Mouse (Mus musculus): Measurements from ENCODE around the gene Maf. TPM values are rescaled to one million over a fixed set of nuclear protein-coding genes. Genes with fewer than 3 reads are reported as not detected.

Gene Maf
- polyA plus RNA-seq, 1 experiment from 2014 or later = 4.9 TPM

DNA sequence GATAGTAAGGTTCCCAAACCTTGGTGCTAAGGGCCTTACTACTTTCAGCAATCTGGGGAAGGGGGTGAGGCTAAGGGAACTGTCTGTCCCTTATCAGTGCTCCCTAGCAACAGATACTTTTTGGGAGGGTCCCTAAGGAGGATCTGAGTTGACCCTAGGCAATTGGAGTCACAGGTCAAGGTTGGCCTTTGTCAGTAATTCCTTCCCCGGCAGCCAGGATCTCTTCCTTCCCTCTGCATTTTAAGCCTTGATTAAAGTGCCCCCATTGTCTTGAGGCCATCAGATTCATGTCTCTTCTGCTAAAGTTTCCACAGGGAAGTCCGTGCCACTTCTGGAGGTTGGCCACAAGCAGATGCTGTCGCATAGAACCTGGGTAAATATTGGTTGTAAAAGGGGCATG lies 10.2 kb downstream of the Maf start:
- H3K27me3 ChIP-seq (replicated peaks; ENCODE audit: control insufficient read depth, insufficient read depth, low read length) = no peaks in the 10 kb centered on the region
- H3K4me1 ChIP-seq (replicated peaks; ENCODE audit: control insufficient read depth, insufficient read depth, low read length) = 0 out of 2 replicates have a peak, but pooled peaks cover 2% of the 10 kb centered on the region
- no peak for DNase-seq (ENCODE audit: low spot score)
- H3K27ac ChIP-seq (ENCODE audit: low read depth, low read length) = no peak overlapping the region
- ATAC-seq (replicated peaks; ENCODE audit: low FRiP score) = no peak
- no peaks in the 10 kb centered on the region for H3K36me3 ChIP-seq (ENCODE audit: control insufficient read depth, insufficient read depth, low read length)
- H3K9me3 ChIP-seq (ENCODE audit: control insufficient read depth, low read length) = no peaks in the 10 kb centered on the region
- 53% methylated on average over 3 of the region's 3 CpGs for WGBS
- no peak overlapping the region for H3K4me3 ChIP-seq (ENCODE audit: low read depth, low read length)
- no peak overlapping the region for H3K9ac ChIP-seq (ENCODE audit: low read depth, low read length)
- H3K4me2 ChIP-seq = no peak overlapping the region

DNA sequence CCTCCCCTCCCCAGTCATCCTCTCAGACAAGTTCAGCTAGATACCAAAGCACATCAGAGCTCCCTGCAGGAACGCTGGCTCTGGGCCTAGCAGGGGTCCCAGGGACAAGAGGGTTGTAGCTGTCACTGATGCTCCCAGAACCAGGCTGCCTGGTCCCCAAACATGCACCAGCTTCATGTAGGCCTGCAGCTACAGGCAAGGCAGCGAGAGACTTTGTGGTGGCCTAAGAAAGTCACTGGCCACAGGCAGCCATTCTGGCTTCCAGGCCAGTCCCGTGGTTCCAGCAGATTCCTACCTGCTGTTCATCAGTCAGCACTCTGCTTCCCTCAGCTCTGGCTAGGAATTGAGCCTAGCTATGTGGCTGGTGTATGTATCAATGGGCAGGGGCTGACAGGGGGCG lies 10.9 kb downstream of the Maf start:
- DNase-seq (ENCODE audit: low spot score) (no peak), ATAC-seq (replicated peaks; ENCODE audit: low FRiP score) (no peak)
- 77% methylated on average over 4 of the region's 4 CpGs for WGBS

DNA sequence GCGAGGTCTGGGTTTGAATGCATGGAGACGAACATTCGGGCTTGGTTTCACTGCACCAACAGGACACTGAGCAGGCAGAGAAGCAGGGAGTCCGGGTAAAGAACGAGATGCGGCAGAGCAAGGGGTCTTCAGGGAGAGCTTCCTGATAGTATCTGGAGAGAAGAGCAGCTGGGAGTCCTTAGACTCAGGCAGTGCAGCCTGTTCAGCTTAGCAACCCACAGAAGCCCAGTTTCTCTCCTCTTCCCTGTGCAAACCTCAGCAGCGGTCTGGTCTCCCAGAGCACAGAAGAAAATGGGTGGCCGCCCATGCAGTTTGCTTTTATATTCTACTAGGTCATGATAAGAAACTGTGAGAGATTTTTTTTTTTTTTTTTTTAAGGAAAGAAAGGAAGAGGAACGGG lies 20.2 kb downstream of the Maf start:
- DNase-seq (ENCODE audit: low spot score) (no peak), ATAC-seq (replicated peaks; ENCODE audit: low FRiP score) (no peak)
- H3K27ac ChIP-seq (ENCODE audit: low read depth, low read length) = no peak overlapping the region
- no peaks in the 10 kb centered on the region for H3K27me3 ChIP-seq (replicated peaks; ENCODE audit: control insufficient read depth, insufficient read depth, low read length)
- H3K36me3 ChIP-seq (ENCODE audit: control insufficient read depth, insufficient read depth, low read length) = no peaks in the 10 kb centered on the region
- H3K9me3 ChIP-seq (ENCODE audit: control insufficient read depth, low read length) = no peaks in the 10 kb centered on the region
- no peak overlapping the region for H3K4me3 ChIP-seq (ENCODE audit: low read depth, low read length)
- no peaks in the 10 kb centered on the region for H3K4me1 ChIP-seq (replicated peaks; ENCODE audit: control insufficient read depth, insufficient read depth, low read length)
- WGBS = 74% methylated on average over 9 of the region's 9 CpGs
- H3K4me2 ChIP-seq = no peak overlapping the region
- H3K9ac ChIP-seq (ENCODE audit: low read depth, low read length) = no peak overlapping the region

More for the DNA sequence above, 10.9 kb downstream of the Maf start:
- Histone ChIP-seq H3K27ac (ENCODE audit: low read depth, low read length) (no peak overlapping the region), H3K36me3 (ENCODE audit: control insufficient read depth, insufficient read depth, low read length) (no peaks in the 10 kb centered on the region), H3K4me3 (ENCODE audit: low read depth, low read length) (no peak overlapping the region), H3K27me3 (replicated peaks; ENCODE audit: control insufficient read depth, insufficient read depth, low read length) (no peaks in the 10 kb centered on the region), H3K4me2 (no peak overlapping the region), H3K9ac (ENCODE audit: low read depth, low read length) (no peak overlapping the region), H3K9me3 (ENCODE audit: control insufficient read depth, low read length) (no peaks in the 10 kb centered on the region), H3K4me1 (replicated peaks; ENCODE audit: control insufficient read depth, insufficient read depth, low read length) (0 out of 2 replicates have a peak, but pooled peaks cover 2% of the 10 kb centered on the region)

DNA sequence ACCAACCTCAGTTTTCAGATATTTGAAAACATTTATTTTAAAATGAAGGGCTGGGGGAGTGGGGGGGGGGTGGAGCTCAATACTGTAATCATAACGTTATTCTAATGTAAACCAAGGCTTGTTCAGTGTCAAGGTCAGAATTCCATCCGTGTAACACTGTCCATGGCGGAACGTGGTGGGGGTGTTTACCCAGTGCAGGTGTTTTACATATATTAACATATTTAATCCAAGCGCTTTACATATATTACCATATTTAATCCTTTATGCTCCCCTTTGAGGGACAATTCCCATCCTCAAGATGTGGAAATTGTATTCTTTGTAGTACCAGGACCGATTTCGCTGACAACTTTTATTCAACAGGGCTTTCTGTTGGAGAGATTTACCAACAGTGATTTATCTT lies 24.3 kb downstream of the Maf start:
- H3K9me3 ChIP-seq (ENCODE audit: control insufficient read depth, low read length) = no peaks in the 10 kb centered on the region
- H3K27me3 ChIP-seq (replicated peaks; ENCODE audit: control insufficient read depth, insufficient read depth, low read length) = no peaks in the 10 kb centered on the region
- no peaks in the 10 kb centered on the region for H3K36me3 ChIP-seq (ENCODE audit: control insufficient read depth, insufficient read depth, low read length)
- H3K4me2 ChIP-seq = no peak overlapping the region
- no peak for ATAC-seq (replicated peaks; ENCODE audit: low FRiP score)
- WGBS = 67% methylated on average over 7 of the region's 7 CpGs
- H3K4me1 ChIP-seq (replicated peaks; ENCODE audit: control insufficient read depth, insufficient read depth, low read length) = no peaks in the 10 kb centered on the region
- no peak overlapping the region for H3K9ac ChIP-seq (ENCODE audit: low read depth, low read length)
- H3K4me3 ChIP-seq (ENCODE audit: low read depth, low read length) = no peak overlapping the region
- no peak overlapping the region for H3K27ac ChIP-seq (ENCODE audit: low read depth, low read length)
- DNase-seq (ENCODE audit: low spot score) = no peak

DNA sequence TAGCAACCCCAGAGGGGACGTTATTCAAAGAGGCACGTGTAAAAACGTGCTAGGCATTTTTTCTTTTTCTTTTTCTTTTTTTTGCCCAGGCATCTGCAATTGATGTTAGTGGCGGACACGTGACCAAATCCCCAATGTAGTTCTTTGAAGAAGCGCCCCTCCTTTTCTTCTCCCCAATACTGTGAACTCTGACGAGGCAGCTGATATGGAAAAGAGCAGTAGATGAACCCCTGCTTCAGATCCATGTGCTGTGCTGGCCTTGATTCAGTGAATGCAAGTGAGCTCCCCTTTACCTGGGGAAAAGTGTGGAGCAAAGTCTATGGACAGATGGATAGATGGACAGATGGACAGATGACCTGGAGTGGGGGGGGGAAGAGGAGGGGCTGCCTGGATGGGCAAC lies 28.1 kb downstream of the Maf start:
- Histone ChIP-seq H3K36me3 (ENCODE audit: control insufficient read depth, insufficient read depth, low read length) (no peaks in the 10 kb centered on the region), H3K27me3 (replicated peaks; ENCODE audit: control insufficient read depth, insufficient read depth, low read length) (no peaks in the 10 kb centered on the region), H3K4me2 (no peak overlapping the region), H3K4me3 (ENCODE audit: low read depth, low read length) (no peak overlapping the region), H3K4me1 (replicated peaks; ENCODE audit: control insufficient read depth, insufficient read depth, low read length) (no peaks in the 10 kb centered on the region), H3K9ac (ENCODE audit: low read depth, low read length) (no peak overlapping the region), H3K27ac (ENCODE audit: low read depth, low read length) (no peak overlapping the region), H3K9me3 (ENCODE audit: control insufficient read depth, low read length) (no peaks in the 10 kb centered on the region)
- 70% methylated on average over 7 of the region's 7 CpGs for WGBS
- DNase-seq (ENCODE audit: low spot score) (no peak), ATAC-seq (replicated peaks; ENCODE audit: low FRiP score) (no peak)

DNA sequence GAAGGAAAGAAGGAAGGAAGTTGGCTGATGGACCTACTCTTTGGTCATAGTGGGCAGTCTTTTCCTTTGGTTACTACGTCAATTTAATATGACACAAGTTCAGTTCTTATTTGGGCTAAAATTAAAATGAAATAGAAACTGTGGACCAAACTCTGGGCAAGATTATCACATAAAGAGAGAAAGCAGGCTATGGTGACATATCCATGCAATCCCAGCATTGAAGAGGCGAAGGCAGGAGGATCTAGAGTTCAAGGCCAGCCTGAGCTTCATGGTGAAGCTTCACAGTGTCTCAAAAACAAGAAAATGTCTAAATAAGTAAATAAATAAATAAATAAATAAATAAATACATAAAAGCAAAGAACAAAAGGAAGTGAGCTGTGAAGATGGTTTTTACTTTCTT lies 42.7 kb downstream of the Maf start:
- ATAC-seq (replicated peaks; ENCODE audit: low FRiP score) (no peak), DNase-seq (ENCODE audit: low spot score) (no peak)
- Histone ChIP-seq H3K36me3 (ENCODE audit: control insufficient read depth, insufficient read depth, low read length) (no peaks in the 10 kb centered on the region), H3K4me1 (replicated peaks; ENCODE audit: control insufficient read depth, insufficient read depth, low read length) (no peaks in the 10 kb centered on the region), H3K27ac (ENCODE audit: low read depth, low read length) (no peak overlapping the region), H3K9ac (ENCODE audit: low read depth, low read length) (no peak overlapping the region), H3K27me3 (replicated peaks; ENCODE audit: control insufficient read depth, insufficient read depth, low read length) (no peaks in the 10 kb centered on the region), H3K9me3 (ENCODE audit: control insufficient read depth, low read length) (no peaks in the 10 kb centered on the region), H3K4me3 (ENCODE audit: low read depth, low read length) (no peak overlapping the region), H3K4me2 (no peak overlapping the region)
- 77% methylated on average over 2 of the region's 2 CpGs for WGBS

DNA sequence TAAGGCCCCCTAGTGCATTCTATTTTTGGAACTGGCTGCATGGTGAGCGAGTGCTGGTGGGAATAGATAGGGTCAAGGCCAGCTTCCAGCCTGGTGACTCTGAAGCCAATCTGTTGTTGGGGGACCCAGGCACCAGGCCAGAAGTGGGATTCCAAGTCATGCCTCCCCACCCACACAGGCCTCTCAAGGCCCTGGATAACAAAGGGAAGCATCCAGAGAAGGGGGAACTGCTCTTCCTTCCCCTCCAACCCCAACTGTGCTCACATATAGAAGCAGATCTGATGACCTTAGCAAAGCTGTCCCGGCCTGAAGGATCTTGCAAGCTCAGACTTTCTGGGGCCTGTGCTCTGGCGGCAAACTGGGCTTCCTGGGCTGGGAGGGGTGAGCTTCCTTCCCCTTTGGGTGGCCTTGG lies 57.5 kb downstream of the Maf start:
- DNase-seq (ENCODE audit: low spot score) (no peak), ATAC-seq (replicated peaks; ENCODE audit: low FRiP score) (peak; percentile 49)
- H3K9ac ChIP-seq (ENCODE audit: low read depth, low read length) = no peak overlapping the region
- no peaks in the 10 kb centered on the region for H3K4me1 ChIP-seq (replicated peaks; ENCODE audit: control insufficient read depth, insufficient read depth, low read length)
- no peak overlapping the region for H3K27ac ChIP-seq (ENCODE audit: low read depth, low read length)
- 42% methylated on average over 3 of the region's 3 CpGs for WGBS
- no peaks in the 10 kb centered on the region for H3K36me3 ChIP-seq (ENCODE audit: control insufficient read depth, insufficient read depth, low read length)
- no peaks in the 10 kb centered on the region for H3K27me3 ChIP-seq (replicated peaks; ENCODE audit: control insufficient read depth, insufficient read depth, low read length)
- H3K9me3 ChIP-seq (ENCODE audit: control insufficient read depth, low read length) = no peaks in the 10 kb centered on the region
- no peak overlapping the region for H3K4me2 ChIP-seq
- H3K4me3 ChIP-seq (ENCODE audit: low read depth, low read length) = no peak overlapping the region

DNA sequence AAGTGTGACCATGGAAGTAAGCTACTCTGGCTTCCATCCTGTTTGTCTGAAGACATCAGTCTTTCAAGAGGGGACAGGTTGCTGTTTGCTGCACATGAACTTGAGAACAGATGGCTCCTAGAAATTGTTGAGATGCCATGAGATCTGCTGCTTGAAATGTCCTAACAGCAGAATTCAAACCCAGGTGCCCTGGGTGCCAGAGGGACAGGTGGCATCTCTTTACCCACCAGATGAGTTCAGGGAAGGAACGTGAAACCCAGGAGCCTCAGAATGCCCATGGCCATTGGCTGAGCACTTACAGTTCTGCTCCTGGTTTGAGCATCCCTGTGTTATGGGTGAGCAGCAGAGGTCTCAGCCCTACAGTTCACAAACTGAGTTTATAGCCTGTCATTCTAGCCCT lies 62.5 kb downstream of the Maf start:
- no peak overlapping the region for H3K4me3 ChIP-seq (ENCODE audit: low read depth, low read length)
- WGBS = 94% methylated on average over 1 of the region's 1 CpGs
- no peak for ATAC-seq (replicated peaks; ENCODE audit: low FRiP score)
- no peak overlapping the region for H3K27ac ChIP-seq (ENCODE audit: low read depth, low read length)
- H3K9ac ChIP-seq (ENCODE audit: low read depth, low read length) = no peak overlapping the region
- H3K36me3 ChIP-seq (ENCODE audit: control insufficient read depth, insufficient read depth, low read length) = no peaks in the 10 kb centered on the region
- no peak overlapping the region for H3K4me2 ChIP-seq
- H3K9me3 ChIP-seq (ENCODE audit: control insufficient read depth, low read length) = no peaks in the 10 kb centered on the region
- no peaks in the 10 kb centered on the region for H3K27me3 ChIP-seq (replicated peaks; ENCODE audit: control insufficient read depth, insufficient read depth, low read length)
- H3K4me1 ChIP-seq (replicated peaks; ENCODE audit: control insufficient read depth, insufficient read depth, low read length) = no peaks in the 10 kb centered on the region
- DNase-seq (ENCODE audit: low spot score) = no peak

DNA sequence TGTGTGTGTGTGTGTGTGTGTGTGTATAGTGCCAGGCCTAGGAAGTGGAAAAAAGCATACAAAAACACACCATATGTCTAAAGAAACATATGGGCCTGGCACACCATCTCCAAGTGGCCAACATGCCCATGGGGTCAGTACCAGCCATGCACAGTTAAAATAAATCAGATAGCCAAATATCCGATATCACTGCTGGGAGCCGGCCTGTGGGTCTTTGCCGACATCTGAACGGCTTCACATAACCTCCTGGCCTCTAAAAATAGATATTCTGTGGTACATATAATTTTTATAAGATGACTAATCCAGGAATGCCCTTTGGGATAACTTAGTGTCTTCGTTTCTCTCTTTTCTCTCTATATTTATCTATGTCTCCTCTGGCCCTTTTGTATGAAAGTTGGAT lies 65.7 kb downstream of the Maf start:
- DNase-seq (ENCODE audit: low spot score) = no peak
- no peak for ATAC-seq (replicated peaks; ENCODE audit: low FRiP score)
- Histone ChIP-seq H3K9ac (ENCODE audit: low read depth, low read length) (no peak overlapping the region), H3K4me1 (replicated peaks; ENCODE audit: control insufficient read depth, insufficient read depth, low read length) (no peaks in the 10 kb centered on the region), H3K36me3 (ENCODE audit: control insufficient read depth, insufficient read depth, low read length) (no peaks in the 10 kb centered on the region), H3K4me2 (no peak overlapping the region), H3K4me3 (ENCODE audit: low read depth, low read length) (no peak overlapping the region), H3K27ac (ENCODE audit: low read depth, low read length) (no peak overlapping the region), H3K27me3 (replicated peaks; ENCODE audit: control insufficient read depth, insufficient read depth, low read length) (no peaks in the 10 kb centered on the region), H3K9me3 (ENCODE audit: control insufficient read depth, low read length) (no peaks in the 10 kb centered on the region)
- 79% methylated on average over 5 of the region's 5 CpGs for WGBS

All from liver, embryonic 11.5 days (tissue).